Mouse (Mus musculus) heart, adult 18-20 months (tissue): ENCODE results near the gene Fhl4. TPM values are rescaled to one million over a fixed set of nuclear protein-coding genes. Genes with fewer than 3 reads are reported as not detected.

Source experiments
- total RNA-seq, 2 experiments: library from RNA; stranded (reverse); gene quantifications; 2 replicates each; pipeline ENCODE4 v1.2.3; 2021

Fhl4 gene
- total RNA-seq, 2 experiments from 2014 or later = 0.31 to 0.50 TPM

Other genes starting within 250 kb of the Fhl4 start
- gene Ric8b, start 184.9 kb downstream of the Fhl4 start, total RNA-seq = 10 to 100 TPM; 37.8 to 42.2 TPM
- 10 to 100 TPM; 14.7 to 15.6 TPM for gene Tmem263, start 132 bp upstream of the Fhl4 start, total RNA-seq
- gene Mterf2, start 25.5 kb upstream of the Fhl4 start, total RNA-seq = 10 to 100 TPM; 23.9 to 24.5 TPM
- gene Cry1, start 82.6 kb upstream of the Fhl4 start, total RNA-seq = 10 to 100 TPM in 1 of 2 experiments, 1 to 10 TPM in 1; 9.2 to 10.8 TPM